Mouse (Mus musculus) forebrain, embryonic 12.5 days (tissue): Measurements from ENCODE around the gene Phactr1. TPM values are rescaled to one million over a fixed set of nuclear protein-coding genes. Genes with fewer than 3 reads are reported as not detected.

ENCODE experiments used
- ATAC-seq: fragments of 200-750 bp; cut with Nextera tagmentation; 2 replicates; pipeline ENCODE4 v1.8.0; 2017; ENCODE audit warnings: moderate TSS enrichment; ENCODE audit not compliant: low FRiP score
- H3K27ac ChIP-seq: fragments of 300-500 bp; sonication (generic); 2 replicates; pipeline ENCODE4 v1.5.1; 2016; ENCODE audit warnings: mild to moderate bottlenecking
- H3K27me3 ChIP-seq: fragments of 300-500 bp; sonication (generic); 2 replicates; pipeline ENCODE4 v1.6.1; 2016; ENCODE audit warnings: mild to moderate bottlenecking
- H3K36me3 ChIP-seq: fragments of 300-500 bp; sonication (generic); replicated peaks from 2 replicates; pipeline ENCODE4 v1.6.1; 2016; ENCODE audit warnings: mild to moderate bottlenecking
- H3K4me1 ChIP-seq: fragments of 300-500 bp; sonication (generic); 2 replicates; pipeline ENCODE4 v1.6.1; 2016
- H3K4me2 ChIP-seq: fragments of 300-500 bp; sonication (generic); 2 replicates; pipeline ENCODE4 v1.6.1; 2016; ENCODE audit warnings: mild to moderate bottlenecking, moderate library complexity
- H3K4me3 ChIP-seq: fragments of 300-500 bp; sonication (generic); replicated peaks from 2 replicates; pipeline ENCODE4 v1.5.1; 2016; ENCODE audit warnings: mild to moderate bottlenecking
- H3K9ac ChIP-seq: fragments of 300-500 bp; sonication (generic); 2 replicates; pipeline ENCODE4 v1.6.1; 2016; ENCODE audit warnings: mild to moderate bottlenecking
- H3K9me3 ChIP-seq: fragments of 300-500 bp; sonication (generic); 2 replicates; pipeline ENCODE4 v1.6.1; 2016
- WGBS: fragments of 180-500 bp; shearing (Covaris S2); methylation state at CpG from one replicate; pipeline ENCODE4 v1.1.7; 2016; 5-methylcytosine and 5-hydroxymethylcytosine counted together
- polyA plus RNA-seq: library from polyadenylated mRNA; unstranded; fragments of >200 nt; fragmentation: Nextera tagmentation; extraction: Ambion mirVana; gene quantifications from 2 replicates; pipeline ENCODE4 v1.2.1, GENCODE M21; 2016

Phactr1 gene
- polyA plus RNA-seq, 1 experiment from 2014 or later: 17.4 TPM

- WGBS: 90% methylated on average over 12 of the region's 12 CpGs
- no peaks in the 10 kb centered on the region for H3K27me3 ChIP-seq
- no peaks in the 10 kb centered on the region for H3K9me3 ChIP-seq
- H3K9ac ChIP-seq: no peak overlapping the region
- no peak overlapping the region for H3K4me2 ChIP-seq
- no peak for ATAC-seq
- H3K4me3 ChIP-seq: no peak overlapping the region
- H3K36me3 ChIP-seq: no peaks in the 10 kb centered on the region
- no peak overlapping the region for H3K27ac ChIP-seq
- H3K4me1 ChIP-seq: peaks cover 7% of the 10 kb centered on the region; the same call in 1 of the 2 replicates
Observed at GRCm38 (mm10) chr13:42906990-42907389, 226.6 kb downstream of the Phactr1 start.

- no peak overlapping the region for H3K4me2 ChIP-seq
- no peak for ATAC-seq
- no peak overlapping the region for H3K4me3 ChIP-seq
- 60% methylated on average over 4 of the region's 4 CpGs for WGBS
- H3K9me3 ChIP-seq: no peaks in the 10 kb centered on the region
- no peaks in the 10 kb centered on the region for H3K36me3 ChIP-seq
- H3K27me3 ChIP-seq: peaks cover 26% of the 10 kb centered on the region
- H3K9ac ChIP-seq: no peak overlapping the region
- H3K27ac ChIP-seq: no peak overlapping the region
- peaks cover 24% of the 10 kb centered on the region for H3K4me1 ChIP-seq
Observed at GRCm38 (mm10) chr13:42915081-42915480, 234.7 kb downstream of the Phactr1 start.

GRCm38 (mm10) chr13:42915851-42916193 lies 235.4 kb downstream of the Phactr1 start:
- peaks cover 26% of the 10 kb centered on the region for H3K27me3 ChIP-seq
- H3K9me3 ChIP-seq: no peaks in the 10 kb centered on the region
- H3K36me3 ChIP-seq: no peaks in the 10 kb centered on the region
- H3K4me2 ChIP-seq: peak overlapping the region; percentile 100
- H3K27ac ChIP-seq: no peak overlapping the region
- peak overlapping the region; percentile 77 for H3K9ac ChIP-seq
- ATAC-seq: no peak
- WGBS: 12% methylated on average over 6 of the region's 6 CpGs
- H3K4me3 ChIP-seq: peak overlapping the region; percentile 67
- H3K4me1 ChIP-seq: peaks cover 24% of the 10 kb centered on the region

GRCm38 (mm10) chr13:42916194-42917033 lies 236.0 kb downstream of the Phactr1 start:
- Histone ChIP-seq H3K4me3 (peak overlapping the region; percentile 67), H3K9ac (peak overlapping the region; percentile 77), H3K9me3 (no peaks in the 10 kb centered on the region), H3K27ac (no peak overlapping the region), H3K36me3 (no peaks in the 10 kb centered on the region), H3K4me2 (peak overlapping the region; percentile 100), H3K27me3 (peaks cover 26% of the 10 kb centered on the region), H3K4me1 (peaks cover 24% of the 10 kb centered on the region)
- ATAC-seq: peak; percentile 75; the same call in 1 of the 2 replicates
- 2% methylated on average over 54 of the region's 74 CpGs for WGBS

GRCm38 (mm10) chr13:42917251-42917650 lies 236.8 kb downstream of the Phactr1 start:
- Histone ChIP-seq H3K27me3 (peaks cover 26% of the 10 kb centered on the region), H3K4me1 (peaks cover 24% of the 10 kb centered on the region), H3K9me3 (no peaks in the 10 kb centered on the region), H3K9ac (no peak overlapping the region), H3K36me3 (no peaks in the 10 kb centered on the region), H3K27ac (no peak overlapping the region), H3K4me3 (peak overlapping the region; percentile 67), H3K4me2 (peak overlapping the region; percentile 100)
- peak; percentile 73; the same call in 1 of the 2 replicates for ATAC-seq
- 27% methylated on average over 6 of the region's 6 CpGs for WGBS

GRCm38 (mm10) chr13:42920062-42920461 lies 239.6 kb downstream of the Phactr1 start:
- H3K9me3 ChIP-seq: no peaks in the 10 kb centered on the region
- WGBS: 94% methylated on average over 2 of the region's 2 CpGs
- ATAC-seq: no peak

GRCm38 (mm10) chr13:42921769-42922450 lies 241.5 kb downstream of the Phactr1 start:
- ATAC-seq: no peak
- 92% methylated on average over 10 of the region's 10 CpGs for WGBS
- no peak overlapping the region for H3K27ac ChIP-seq
- H3K4me2 ChIP-seq: no peak overlapping the region
- H3K4me1 ChIP-seq: peaks cover 12% of the 10 kb centered on the region
- no peaks in the 10 kb centered on the region for H3K9me3 ChIP-seq
- no peak overlapping the region for H3K4me3 ChIP-seq
- H3K27me3 ChIP-seq: peaks cover 15% of the 10 kb centered on the region
- no peak overlapping the region for H3K9ac ChIP-seq
- H3K36me3 ChIP-seq: no peaks in the 10 kb centered on the region

More at GRCm38 (mm10) chr13:42920062-42920461, 239.6 kb downstream of the Phactr1 start:
- Histone ChIP-seq H3K4me1 (peaks cover 24% of the 10 kb centered on the region), H3K4me2 (no peak overlapping the region), H3K36me3 (no peaks in the 10 kb centered on the region), H3K27me3 (peaks cover 23% of the 10 kb centered on the region), H3K9ac (no peak overlapping the region), H3K27ac (no peak overlapping the region), H3K4me3 (no peak overlapping the region)

GRCm38 (mm10) chr13:42927778-42928177 lies 247.4 kb downstream of the Phactr1 start:
- 94% methylated on average over 11 of the region's 11 CpGs for WGBS
- Histone ChIP-seq H3K36me3 (no peaks in the 10 kb centered on the region), H3K4me3 (no peak overlapping the region), H3K9me3 (peaks cover 9% of the 10 kb centered on the region; the same call in 1 of the 2 replicates), H3K27me3 (no peaks in the 10 kb centered on the region), H3K4me2 (no peak overlapping the region), H3K9ac (no peak overlapping the region), H3K27ac (no peak overlapping the region), H3K4me1 (no peaks in the 10 kb centered on the region)
- no peak for ATAC-seq

- H3K27me3 ChIP-seq: no peaks in the 10 kb centered on the region
- no peak for ATAC-seq
- H3K4me3 ChIP-seq: no peak overlapping the region
Observed at GRCm38 (mm10) chr13:42929529-42930235, 249.3 kb downstream of the Phactr1 start.

GRCm38 (mm10) chr13:42932046-42932445 lies 251.6 kb downstream of the Phactr1 start:
- H3K4me1 ChIP-seq: peaks cover 6% of the 10 kb centered on the region; the same call in 1 of the 2 replicates
- H3K4me2 ChIP-seq: no peak overlapping the region
- no peak overlapping the region for H3K9ac ChIP-seq
- H3K9me3 ChIP-seq: peaks cover 9% of the 10 kb centered on the region; the same call in 1 of the 2 replicates
- no peak for ATAC-seq
- no peak overlapping the region for H3K27ac ChIP-seq
- no peaks in the 10 kb centered on the region for H3K36me3 ChIP-seq
- H3K27me3 ChIP-seq: no peaks in the 10 kb centered on the region
- no peak overlapping the region for H3K4me3 ChIP-seq
- 96% methylated on average over 5 of the region's 5 CpGs for WGBS

More at GRCm38 (mm10) chr13:42929529-42930235, 249.3 kb downstream of the Phactr1 start:
- Histone ChIP-seq H3K36me3 (no peaks in the 10 kb centered on the region), H3K4me1 (peaks cover 2% of the 10 kb centered on the region; the same call in 1 of the 2 replicates), H3K9me3 (peaks cover 9% of the 10 kb centered on the region; the same call in 1 of the 2 replicates), H3K9ac (no peak overlapping the region), H3K4me2 (no peak overlapping the region), H3K27ac (no peak overlapping the region)
- WGBS: 50% methylated on average over 10 of the region's 10 CpGs

GRCm38 (mm10) chr13:42934538-42935126 lies 254.2 kb downstream of the Phactr1 start:
- no peak overlapping the region; the same call in 1 of the 2 replicates for H3K27ac ChIP-seq
- no peaks in the 10 kb centered on the region for H3K27me3 ChIP-seq
- H3K4me3 ChIP-seq: no peak overlapping the region
- WGBS: 54% methylated on average over 16 of the region's 16 CpGs
- no peak for ATAC-seq
- no peaks in the 10 kb centered on the region; the same call in 1 of the 2 replicates for H3K9me3 ChIP-seq
- H3K4me2 ChIP-seq: no peak overlapping the region
- H3K4me1 ChIP-seq: peaks cover 6% of the 10 kb centered on the region; the same call in 1 of the 2 replicates
- H3K36me3 ChIP-seq: no peaks in the 10 kb centered on the region
- no peak overlapping the region for H3K9ac ChIP-seq
